Comparison of ENCODE assay signal across 8 mouse cellular contexts in the genomic region with DNA sequence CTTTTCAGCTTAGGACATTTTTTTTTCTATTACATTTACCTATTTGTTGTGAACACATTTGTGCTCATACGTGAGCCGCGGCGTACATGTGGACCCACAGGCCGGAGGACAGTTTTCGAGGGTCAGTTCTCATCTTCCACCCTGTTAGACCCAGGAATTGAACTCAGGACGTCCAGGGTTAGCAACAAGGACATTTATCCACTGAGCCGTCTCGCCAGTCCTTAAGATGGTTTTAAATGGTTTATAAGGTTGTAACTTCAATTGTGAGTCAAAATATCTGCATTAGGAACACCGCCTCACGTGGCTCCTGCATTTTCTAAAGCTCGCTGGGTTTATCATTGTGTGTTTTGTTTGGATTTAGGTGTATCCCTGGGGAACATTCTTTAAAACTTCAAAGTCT. TPM values are rescaled to one million over a fixed set of nuclear protein-coding genes. Genes with fewer than 3 reads are reported as not detected.
A peak's percentile ranks its signal among the peaks of the same experiment; 100 is the strongest.
DNase-seq lines count a peak whose midpoint lies in the region; ATAC-seq lines count a peak whose summit lies in the region.

No protein-coding gene starts in this region.

- no peaks in the 10 kb centered on the region for H3K4me1 ChIP-seq in lung, embryonic 15.5 days
- H3K4me1 ChIP-seq in embryonic facial prominence, embryonic 10.5 days, result peaks cover 23% of the 10 kb centered on the region
- peaks cover 5% of the 10 kb centered on the region for H3K4me1 ChIP-seq in hindbrain, embryonic 16.5 days (ENCODE audit: control insufficient read depth, insufficient read depth, low read depth, low read length)
- H3K4me1 ChIP-seq in neural tube, embryonic 13.5 days (replicated peaks), result peaks cover 15% of the 10 kb centered on the region

- H3K9ac ChIP-seq in lung, embryonic 15.5 days, result peak overlapping the region; percentile 53; the same call in 1 of the 2 replicates
- H3K9ac ChIP-seq in hindbrain, embryonic 16.5 days (ENCODE audit: low read depth, low read length), result peak overlapping the region; percentile 79
- H3K9ac ChIP-seq in neural tube, embryonic 13.5 days, result peak overlapping the region; percentile 73

- H3K4me3 ChIP-seq in lung, embryonic 15.5 days, result peak overlapping the region; percentile 68
- H3K4me3 ChIP-seq in embryonic facial prominence, embryonic 10.5 days, result peak overlapping the region; percentile 71
- H3K4me3 ChIP-seq in hindbrain, embryonic 16.5 days (ENCODE audit: low read length), result peak overlapping the region; percentile 65
- H3K4me3 ChIP-seq in neural tube, embryonic 13.5 days, result peak overlapping the region; percentile 54

- 42% methylated on average over 12 of the region's 12 CpGs for WGBS in lung, embryonic 15.5 days
- WGBS in embryonic facial prominence, embryonic 10.5 days, result 41% methylated on average over 12 of the region's 12 CpGs
- WGBS in hindbrain, embryonic 16.5 days, result 43% methylated on average over 12 of the region's 12 CpGs
- 45% methylated on average over 12 of the region's 12 CpGs for WGBS in neural tube, embryonic 13.5 days

- no peak for ATAC-seq in lung, embryonic 15.5 days (ENCODE audit: borderline replicate concordance, extremely low read depth, low FRiP score, low TSS enrichment)
- ATAC-seq in hindbrain, embryonic 16.5 days, result no peak
- ATAC-seq in neural tube, embryonic 13.5 days (ENCODE audit: low read depth), result no peak

- no peaks in the 10 kb centered on the region for H3K27me3 ChIP-seq in lung, embryonic 15.5 days
- no peaks in the 10 kb centered on the region for H3K27me3 ChIP-seq in embryonic facial prominence, embryonic 10.5 days (replicated peaks; ENCODE audit: low read depth, poor library complexity, severe bottlenecking)
- H3K27me3 ChIP-seq in hindbrain, embryonic 16.5 days (replicated peaks; ENCODE audit: control insufficient read depth, insufficient read depth, low read length), result no peaks in the 10 kb centered on the region
- H3K27me3 ChIP-seq in neural tube, embryonic 13.5 days, result no peaks in the 10 kb centered on the region

- H3K27ac ChIP-seq in lung, embryonic 15.5 days, result peak overlapping the region; percentile 90
- peak overlapping the region; percentile 89 for H3K27ac ChIP-seq in embryonic facial prominence, embryonic 10.5 days (replicated peaks)
- H3K27ac ChIP-seq in hindbrain, embryonic 16.5 days (ENCODE audit: low read depth, low read length), result peak overlapping the region; percentile 96
- H3K27ac ChIP-seq in neural tube, embryonic 13.5 days (replicated peaks), result peak overlapping the region; percentile 93

- H3K36me3 ChIP-seq in lung, embryonic 15.5 days, result no peaks in the 10 kb centered on the region
- no peaks in the 10 kb centered on the region for H3K36me3 ChIP-seq in embryonic facial prominence, embryonic 10.5 days (replicated peaks)
- H3K36me3 ChIP-seq in hindbrain, embryonic 16.5 days (ENCODE audit: control insufficient read depth, insufficient read depth, low read length), result no peaks in the 10 kb centered on the region
- no peaks in the 10 kb centered on the region for H3K36me3 ChIP-seq in neural tube, embryonic 13.5 days

- no peak for DNase-seq in lung, adult 18-20 months
- DNase-seq in embryonic facial prominence, embryonic 10.5 days (ENCODE audit: low spot score), result peak; percentile 36
- no peak for DNase-seq in right cerebral cortex, postnatal 25 days
- no peak for DNase-seq in urinary bladder, adult 2 months (ENCODE audit: low spot score)
- DNase-seq in left cerebral cortex, adult 11 months (ENCODE audit: low spot score), result no peak

- H3K4me2 ChIP-seq in lung, embryonic 15.5 days, result peak overlapping the region; percentile 59
- peak overlapping the region; percentile 62 for H3K4me2 ChIP-seq in hindbrain, embryonic 16.5 days (ENCODE audit: low read length)
- peak overlapping the region; percentile 54 for H3K4me2 ChIP-seq in neural tube, embryonic 13.5 days

- H3K9me3 ChIP-seq in lung, embryonic 15.5 days, result no peaks in the 10 kb centered on the region
- no peaks in the 10 kb centered on the region; the same call in 1 of the 2 replicates for H3K9me3 ChIP-seq in embryonic facial prominence, embryonic 10.5 days
- peaks cover 4% of the 10 kb centered on the region; the same call in 1 of the 2 replicates for H3K9me3 ChIP-seq in hindbrain, embryonic 16.5 days (ENCODE audit: control insufficient read depth, low read length)
- H3K9me3 ChIP-seq in neural tube, embryonic 13.5 days, result no peaks in the 10 kb centered on the region

RNA-seq across cellular contexts. Expression of a gene that starts 18.6 kb away (rescaled TPM):
- polyA plus RNA-seq in lung, embryonic 15.5 days (2015; fragmentation: Nextera tagmentation; extraction: Ambion mirVana), result 7.7 and 7.9 TPM in 2 replicates
- polyA plus RNA-seq in embryonic facial prominence, embryonic 10.5 days (2016; fragmentation: Nextera tagmentation; extraction: Ambion mirVana), result 10.5 and 10.6 TPM in 2 replicates
- polyA plus RNA-seq in hindbrain, embryonic 16.5 days (2015; fragmentation: Nextera tagmentation; extraction: Ambion mirVana), result 25.1 and 25.5 TPM in 2 replicates
- 20.8 and 21.7 TPM in 2 replicates for polyA plus RNA-seq in neural tube, embryonic 13.5 days (2015; fragmentation: Nextera tagmentation; extraction: Ambion mirVana)
- 13.3 and 19.3 TPM in 2 replicates for polyA plus RNA-seq in urinary bladder, adult 2 months (2012; rRNA removed)

RNA-seq across cellular contexts. Expression of a gene that starts 47.7 kb away (rescaled TPM):
- polyA plus RNA-seq in lung, embryonic 15.5 days (2015; fragmentation: Nextera tagmentation; extraction: Ambion mirVana), result 2.3 and 3.4 TPM in 2 replicates
- polyA plus RNA-seq in embryonic facial prominence, embryonic 10.5 days (2016; fragmentation: Nextera tagmentation; extraction: Ambion mirVana), result 0.53 and 0.69 TPM in 2 replicates
- 32.7 and 45.2 TPM in 2 replicates for polyA plus RNA-seq in hindbrain, embryonic 16.5 days (2015; fragmentation: Nextera tagmentation; extraction: Ambion mirVana)
- 6.2 and 7.5 TPM in 2 replicates for polyA plus RNA-seq in neural tube, embryonic 13.5 days (2015; fragmentation: Nextera tagmentation; extraction: Ambion mirVana)
- polyA plus RNA-seq in urinary bladder, adult 2 months (2012; rRNA removed), result 3.7 and 7.7 TPM in 2 replicates
